Mouse (Mus musculus) erythroblast, adult 5-6 weeks (primary cell): ENCODE measurements around the gene Nudt16l1. TPM values are rescaled to one million over a fixed set of nuclear protein-coding genes. Genes with fewer than 3 reads are reported as not detected.

Experiments
- ATAC-seq: replicated peaks from 2 replicates; pipeline ENCODE4 v1.8.0; 2016; ENCODE audit warnings: moderate number of reproducible peaks, mild to moderate bottlenecking, moderate TSS enrichment, inconsistent platforms; ENCODE audit not compliant: poor library complexity, low FRiP score, severe bottlenecking
- total RNA-seq, 2 experiments: library from RNA; stranded (forward) in 1 of 2; stranded (reverse) in 1 of 2; fragments of 150-400 nt in 1 of 2; fragments of 200-764, 138-1000 nt in 1 of 2; gene quantifications; 2 replicates each; pipeline versions ENCODE4 v1.2.3 to v1.2.4; 2015 to 2017; ENCODE audit warnings: low replicate concordance in 2 of 2

Gene Nudt16l1
- total RNA-seq, 2 experiments from 2014 or later: 0.51 to 6.9 TPM

DNA sequence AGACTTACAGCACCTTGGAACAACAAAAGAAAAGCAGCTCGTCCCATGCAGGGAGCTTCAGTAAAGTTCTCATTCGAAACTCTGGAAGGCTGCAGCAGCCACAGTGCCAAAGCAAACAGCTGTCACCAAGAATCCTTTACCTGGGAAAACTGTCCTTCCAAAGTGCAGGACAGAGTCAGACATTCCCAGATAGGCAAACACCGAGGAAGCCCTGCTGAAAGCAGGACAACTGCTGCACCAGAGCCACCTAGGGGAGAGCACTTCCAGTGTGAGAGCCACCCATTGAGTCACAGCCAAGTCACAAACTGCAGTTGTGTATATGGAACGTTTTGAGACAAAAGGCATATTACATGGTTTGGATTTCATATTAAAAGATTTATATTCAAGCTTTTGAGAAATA, 6.9 kb downstream of the Nudt16l1 start:
- no peak for ATAC-seq

DNA sequence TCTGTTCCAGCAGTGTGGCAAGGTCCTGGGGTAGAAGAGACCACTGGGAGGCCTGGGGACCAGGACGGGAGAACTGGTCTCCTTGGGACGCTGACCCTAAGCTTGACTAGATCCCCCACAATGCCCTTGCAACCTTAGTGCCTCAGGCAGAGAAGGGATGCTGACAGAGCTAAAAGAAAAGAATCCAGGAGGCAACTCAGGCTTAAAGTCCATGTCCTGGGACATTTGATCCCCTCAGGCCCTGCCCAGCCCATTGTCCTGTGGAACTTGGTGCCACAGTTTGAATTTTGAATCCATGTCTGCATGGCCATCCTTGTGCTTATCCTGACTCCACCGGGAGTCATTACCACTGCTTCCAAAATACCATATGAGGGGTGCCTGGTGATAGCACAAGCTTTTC, 7.6 kb downstream of the Nudt16l1 start:
- ATAC-seq: no peak

DNA sequence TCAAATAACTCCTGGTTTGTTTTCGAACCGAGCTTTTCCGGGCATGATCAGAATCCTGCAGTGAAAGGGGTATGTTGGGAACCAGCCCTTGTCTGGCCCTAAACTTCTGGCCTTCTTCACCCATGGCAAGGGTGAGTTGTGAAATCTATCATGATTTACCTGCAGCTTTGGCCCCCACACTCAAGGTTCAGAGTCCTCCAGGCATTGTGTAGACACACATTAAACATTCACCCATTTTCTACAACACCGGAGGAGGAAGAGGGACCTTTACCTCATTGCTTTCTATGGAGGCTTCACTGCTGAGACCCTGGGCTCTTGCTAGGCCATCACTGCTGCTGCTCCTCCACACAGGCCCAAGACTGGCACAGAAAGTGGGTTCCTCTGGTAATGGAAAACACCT, 8.8 kb downstream of the Nudt16l1 start:
- no peak for ATAC-seq

DNA sequence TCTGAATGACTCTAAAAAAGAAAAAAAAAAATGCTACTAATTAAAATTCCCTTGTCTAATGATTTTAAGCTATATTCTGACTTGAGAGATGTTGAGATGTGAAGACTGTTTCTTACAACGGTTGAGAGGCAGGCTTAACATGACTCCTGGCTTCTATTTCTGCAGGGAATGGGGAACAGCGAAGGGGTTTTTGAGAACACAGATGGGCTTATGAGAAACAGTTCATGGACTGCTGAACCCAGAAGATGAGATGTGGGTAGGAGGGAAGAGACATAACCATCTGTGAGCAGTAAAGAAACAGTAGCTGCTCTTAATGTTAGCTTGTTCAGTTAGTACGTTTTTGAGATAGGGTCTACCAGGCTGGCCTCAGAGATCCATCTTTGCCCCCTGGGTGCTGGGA, 18.0 kb downstream of the Nudt16l1 start:
- ATAC-seq: no peak

DNA sequence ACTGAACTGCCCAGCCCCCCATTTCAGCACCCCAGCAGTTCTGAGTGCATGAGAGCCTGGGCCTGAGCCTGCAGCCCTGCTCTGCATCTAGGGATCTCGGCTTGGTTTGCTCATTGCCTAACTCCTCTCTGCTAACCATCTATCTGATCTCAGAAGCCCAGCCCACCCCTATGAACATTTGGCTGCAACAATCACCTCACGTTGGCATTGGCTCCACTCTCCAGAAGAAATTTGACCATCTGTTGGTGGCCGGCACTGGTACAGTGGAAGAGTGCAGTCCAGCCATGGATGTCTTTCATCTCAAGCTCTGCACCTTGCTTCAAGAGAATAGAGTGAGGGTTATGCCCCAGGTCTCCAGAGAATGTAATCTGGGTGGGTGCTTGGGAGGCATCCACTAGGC, 18.9 kb downstream of the Nudt16l1 start:
- ATAC-seq: no peak

DNA sequence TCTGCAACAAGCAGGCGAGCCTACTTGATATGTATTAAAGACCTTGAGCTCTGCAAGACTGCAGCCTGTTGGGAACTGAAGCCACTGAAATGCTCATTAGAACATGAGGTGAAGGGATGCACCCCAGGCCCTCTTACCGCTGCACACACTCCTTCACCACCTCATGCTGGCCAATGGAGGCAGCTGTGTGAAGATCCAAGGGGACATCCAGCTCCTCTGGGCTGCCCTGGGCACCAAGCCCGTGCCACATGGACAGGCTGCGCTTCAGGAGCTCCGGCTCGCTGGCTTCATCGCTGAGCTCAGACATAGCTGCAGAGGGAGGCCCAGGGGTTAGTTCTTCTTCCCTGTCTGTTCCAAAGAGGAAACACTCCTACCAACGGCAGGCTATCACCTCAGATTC, 21.7 kb downstream of the Nudt16l1 start:
- ATAC-seq: no peak

DNA sequence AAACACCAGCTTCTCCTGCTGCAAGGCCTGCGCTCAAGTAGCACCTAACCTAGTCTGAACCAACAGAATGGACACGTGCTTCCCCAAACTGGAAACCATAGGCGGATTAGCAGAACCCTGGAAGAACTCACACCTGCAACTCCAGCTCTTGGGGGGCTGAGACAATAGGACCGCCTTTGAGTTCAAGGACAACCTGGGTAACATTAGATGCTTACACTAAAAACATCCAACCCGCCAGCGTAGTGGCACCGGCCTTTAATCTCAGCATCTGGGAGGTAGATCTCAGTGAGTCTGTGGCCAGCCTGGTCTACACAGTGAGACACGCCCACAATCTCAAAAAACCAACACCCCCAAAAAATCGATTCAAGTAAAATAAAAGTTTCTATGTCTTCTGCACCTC, 24.8 kb downstream of the Nudt16l1 start:
- no peak for ATAC-seq

DNA sequence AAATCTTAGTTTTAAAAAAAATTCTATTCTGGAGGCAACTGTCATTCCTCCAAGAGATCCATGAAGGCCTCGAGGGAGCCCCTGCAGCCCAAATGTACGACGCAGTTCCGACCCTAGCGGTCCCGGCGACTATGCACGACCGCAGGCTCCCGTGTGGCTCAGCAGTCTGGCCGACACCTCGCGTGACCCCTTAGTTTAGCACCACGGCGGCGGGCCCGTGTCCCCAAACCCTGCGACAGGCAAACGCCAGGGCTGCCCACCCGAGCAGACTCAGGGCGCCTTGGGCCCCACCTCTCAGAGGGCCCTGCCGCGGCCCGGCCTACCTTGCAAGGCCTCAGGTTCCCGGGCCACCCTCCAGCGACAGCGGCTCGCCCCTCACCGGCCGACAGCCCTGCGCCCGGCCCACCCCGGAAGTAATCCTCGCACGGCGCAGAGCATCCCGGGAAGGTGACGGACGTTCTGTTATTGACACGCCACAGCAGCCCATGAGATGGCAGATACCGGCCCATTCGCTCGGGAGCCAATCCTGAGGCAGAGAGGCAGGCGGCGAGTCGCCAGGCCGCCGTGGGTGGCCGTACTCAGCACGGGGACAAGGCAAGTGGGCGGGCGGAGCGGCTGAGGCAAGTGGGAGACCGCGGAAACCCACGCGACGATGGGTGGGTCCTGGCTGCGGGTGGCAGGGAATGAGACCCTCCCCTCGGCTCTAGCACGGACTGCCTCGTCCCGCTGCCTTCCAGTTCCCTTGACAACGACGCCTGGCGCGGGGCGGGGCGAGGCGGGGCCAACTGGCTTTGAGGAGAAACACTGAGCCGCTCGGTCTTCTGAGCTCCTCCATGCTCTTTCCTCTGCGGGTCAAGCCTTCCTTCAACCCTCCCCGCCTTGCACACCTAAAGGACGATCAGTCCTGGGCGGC, 25.5 kb downstream of the Nudt16l1 start, which contains the start of gene Anks3:
Gene Anks3, minus strand, starts transcription at position 409 of the 913 bp plus-strand sequence.
- ATAC-seq: peak; percentile 95

DNA sequence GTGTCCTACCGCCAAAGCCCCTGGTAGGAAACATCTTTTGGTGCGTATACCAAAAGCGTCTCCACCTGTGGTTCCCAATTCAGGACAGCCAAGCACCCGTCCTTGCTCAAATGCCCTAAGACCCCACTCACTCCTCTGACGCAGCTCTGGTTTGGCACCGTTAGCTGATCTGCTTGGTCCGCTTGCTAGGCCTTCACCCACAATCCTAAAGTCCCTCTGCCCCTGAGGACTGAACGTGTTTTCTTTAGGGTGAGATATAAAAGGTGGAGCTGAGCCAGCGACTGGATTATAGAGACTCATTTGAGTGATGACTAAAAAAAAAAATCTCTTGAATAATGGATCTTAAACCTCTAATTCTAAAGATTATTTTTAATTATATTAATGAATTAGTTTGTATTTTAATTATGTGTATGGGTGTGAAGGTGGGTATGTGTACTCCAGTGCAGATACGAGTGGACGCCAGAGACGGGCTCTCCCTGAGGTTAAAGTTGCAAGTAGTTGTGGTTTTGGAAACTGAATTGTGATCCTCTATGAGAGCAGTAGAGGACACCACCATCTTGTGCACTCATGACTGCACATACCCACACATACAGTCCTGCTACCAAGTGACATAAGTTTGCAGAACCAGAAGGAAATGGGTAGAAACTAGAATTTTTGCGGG, 26.3 kb downstream of the Nudt16l1 start:
- ATAC-seq: peak; percentile 29

DNA sequence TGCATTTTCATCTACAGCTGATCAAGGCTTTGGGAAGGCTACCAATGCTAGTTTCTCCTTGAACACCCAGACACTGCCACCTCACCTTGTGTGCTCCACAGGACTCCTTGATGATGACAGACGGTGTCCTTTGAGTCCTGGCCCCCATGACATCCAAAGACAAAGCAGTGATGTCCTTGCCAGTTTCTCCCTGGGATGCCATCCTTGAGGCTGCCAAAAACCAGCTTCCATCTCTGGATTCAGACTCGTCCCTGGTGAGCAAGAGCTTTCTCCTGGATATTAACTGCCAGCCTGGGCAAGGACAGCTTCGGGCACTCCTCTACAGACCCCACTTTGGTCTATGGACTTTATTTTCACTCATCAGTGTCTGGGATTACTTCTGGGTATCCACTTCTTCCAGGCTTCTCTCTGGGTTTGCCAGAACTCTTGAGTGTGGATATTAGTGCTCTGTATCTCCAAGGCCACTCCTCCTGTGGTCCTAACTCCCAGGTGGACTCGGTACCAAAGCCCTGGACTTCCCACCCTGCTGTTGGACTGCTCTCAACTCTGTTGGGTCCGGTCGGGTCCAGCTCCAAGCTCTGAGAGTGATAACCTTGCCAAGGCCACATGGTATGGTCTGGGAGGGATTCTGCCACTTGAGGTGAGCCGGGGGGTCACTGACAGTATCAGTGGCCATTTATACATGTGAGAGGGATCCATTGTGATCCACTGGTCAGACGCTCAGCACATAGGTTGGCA, 27.0 kb downstream of the Nudt16l1 start:
- no peak for ATAC-seq

DNA sequence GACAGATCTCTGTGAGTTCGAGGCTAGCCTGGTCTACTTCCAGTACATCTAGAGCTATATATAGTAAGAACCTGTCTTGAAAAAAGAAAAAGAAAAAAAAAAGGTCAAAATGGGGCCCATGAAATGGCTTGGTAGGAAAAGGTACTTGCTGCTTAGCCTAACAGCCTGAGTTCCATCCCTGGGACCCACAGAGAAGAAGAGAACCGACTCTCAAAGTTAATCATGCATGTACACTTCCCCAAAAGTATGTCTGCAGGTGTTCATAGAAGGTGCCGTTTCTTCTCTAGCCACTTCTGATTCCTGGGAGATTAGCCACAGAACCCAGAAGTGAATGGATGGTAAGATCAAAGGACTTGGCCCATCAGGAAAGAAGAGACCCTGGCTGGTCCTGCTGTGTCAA, 29.9 kb downstream of the Nudt16l1 start:
- ATAC-seq: no peak

DNA sequence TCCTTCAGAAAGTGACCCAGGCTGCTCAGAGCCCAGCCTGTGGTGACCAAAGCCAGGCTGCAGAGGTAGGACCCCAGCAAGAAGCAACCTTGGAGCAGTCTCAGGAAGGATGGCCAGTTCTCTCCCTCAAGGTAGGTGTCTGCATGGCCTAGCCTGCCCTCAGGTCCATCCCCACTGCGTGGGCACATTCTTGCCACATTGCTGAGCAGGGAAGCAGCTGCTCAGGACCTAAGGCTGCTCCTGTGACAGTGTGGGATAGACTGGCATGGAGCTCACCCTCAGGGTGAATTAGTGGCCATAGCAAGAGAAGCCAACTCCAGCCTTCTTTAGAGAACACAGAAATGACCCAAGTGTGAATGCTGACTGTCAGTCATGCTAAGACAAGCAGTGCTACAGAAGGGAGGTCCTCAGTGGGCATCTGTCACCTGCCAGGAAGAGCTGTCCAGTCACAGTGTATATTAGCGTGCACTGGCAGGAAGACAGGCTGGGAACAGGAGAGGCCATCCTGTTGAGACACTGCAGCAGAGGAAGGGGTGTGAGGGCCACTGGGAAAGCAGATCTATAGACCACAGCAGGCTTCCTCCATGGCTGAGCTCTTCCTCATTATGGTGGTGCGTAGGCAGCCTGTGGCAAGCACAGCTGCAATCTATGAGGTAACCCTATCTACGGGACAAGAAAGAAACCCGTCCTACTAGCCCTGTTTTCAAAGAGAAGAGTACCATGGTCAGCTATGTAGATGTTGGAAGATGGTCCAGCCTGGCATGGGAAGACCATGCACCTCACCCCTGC, 30.7 kb downstream of the Nudt16l1 start:
- ATAC-seq: no peak

DNA sequence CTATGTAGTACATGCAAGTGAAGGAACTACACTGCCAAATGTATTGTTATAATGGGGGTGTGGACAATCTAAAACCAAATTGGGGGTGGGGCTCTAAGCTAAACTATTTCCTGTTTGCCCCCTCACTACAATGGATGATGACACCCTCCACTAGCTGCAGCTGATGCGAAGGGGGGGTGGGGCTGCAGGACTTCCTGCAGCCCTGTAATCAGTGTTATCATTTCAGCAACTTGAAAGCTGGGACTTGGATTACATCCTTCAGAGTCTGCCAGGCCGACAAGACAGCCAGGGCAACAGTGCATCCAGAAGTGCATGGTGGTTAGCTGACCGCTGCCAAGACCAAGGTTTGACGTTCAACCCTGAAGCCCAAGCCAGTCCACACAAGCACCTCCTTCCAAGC, 33.1 kb downstream of the Nudt16l1 start:
- no peak for ATAC-seq

DNA sequence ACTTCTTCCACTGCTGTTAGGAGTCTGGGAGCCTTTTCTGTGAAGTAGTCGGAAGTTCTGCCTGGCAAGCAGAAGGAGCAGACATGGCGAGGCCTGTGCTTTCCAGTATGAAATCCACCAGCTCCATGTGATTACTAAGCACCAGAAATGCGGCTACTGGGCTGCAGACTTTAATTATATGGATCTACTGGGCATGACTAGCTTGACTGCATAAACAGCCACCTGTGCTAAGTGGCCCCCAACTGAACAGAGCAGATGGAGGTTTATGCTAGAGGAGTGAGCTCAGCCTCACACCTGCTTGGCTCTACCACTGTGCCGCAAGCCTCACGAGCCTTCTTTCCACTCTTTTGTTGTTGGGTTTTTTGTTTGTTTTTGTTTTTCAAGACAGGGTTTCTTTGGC, 36.0 kb downstream of the Nudt16l1 start:
- ATAC-seq: no peak

DNA sequence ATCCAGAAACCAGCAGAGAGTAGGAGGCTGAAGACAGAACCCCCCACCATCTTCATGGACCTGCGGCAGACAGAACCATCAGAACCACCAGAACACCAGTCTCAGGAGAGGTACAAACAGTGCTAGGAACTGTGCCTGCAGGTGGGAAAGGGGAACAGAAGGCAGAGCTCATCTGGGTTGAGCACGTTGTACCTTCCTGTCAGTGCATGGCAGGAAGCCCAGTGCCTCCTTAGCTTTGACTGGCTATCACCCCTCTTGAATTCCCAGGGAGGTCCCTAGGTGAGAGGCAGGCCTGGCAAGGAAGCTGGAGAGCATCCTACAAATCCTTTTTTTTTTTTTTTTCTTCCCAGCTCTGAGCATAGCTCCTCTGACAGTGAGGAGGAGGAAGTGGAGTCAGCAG, 37.6 kb downstream of the Nudt16l1 start:
- no peak for ATAC-seq

DNA sequence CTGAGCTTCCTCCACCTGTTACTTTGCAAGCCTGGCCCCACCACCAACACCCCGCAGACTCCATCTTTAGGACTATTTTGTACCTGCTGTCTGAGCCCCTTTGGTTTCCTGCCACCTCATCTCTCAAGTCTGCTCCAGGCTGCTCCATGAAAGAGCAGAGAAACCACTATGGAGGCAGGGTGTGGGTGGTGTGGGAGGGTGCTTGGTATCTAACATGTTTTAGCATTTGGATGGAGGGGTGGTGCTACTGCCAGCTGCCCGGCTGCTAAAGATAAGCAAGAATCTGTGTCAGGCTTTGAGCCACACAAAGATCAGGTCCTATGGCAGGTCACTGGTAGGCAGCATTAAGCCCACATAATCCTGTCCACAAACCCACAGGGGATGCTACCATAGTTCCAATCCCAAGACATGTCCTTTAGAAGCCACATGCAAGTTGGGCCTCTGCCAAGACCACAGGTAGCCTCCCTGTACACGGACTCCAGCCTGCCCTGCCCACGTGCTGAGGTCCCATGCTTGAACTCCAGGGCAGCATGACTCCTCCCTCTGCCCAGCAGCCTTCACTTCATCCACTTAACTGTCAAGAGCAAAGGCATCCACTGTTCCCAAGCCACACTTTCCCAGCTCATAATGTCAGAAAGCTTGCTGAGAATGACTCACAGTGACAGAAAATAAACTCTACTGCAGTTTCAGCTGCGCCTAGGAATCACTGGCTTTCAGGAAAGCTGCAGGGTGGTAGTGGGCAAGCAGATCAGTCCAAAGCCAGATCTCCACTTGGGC, 39.9 kb downstream of the Nudt16l1 start:
- no peak for ATAC-seq

DNA sequence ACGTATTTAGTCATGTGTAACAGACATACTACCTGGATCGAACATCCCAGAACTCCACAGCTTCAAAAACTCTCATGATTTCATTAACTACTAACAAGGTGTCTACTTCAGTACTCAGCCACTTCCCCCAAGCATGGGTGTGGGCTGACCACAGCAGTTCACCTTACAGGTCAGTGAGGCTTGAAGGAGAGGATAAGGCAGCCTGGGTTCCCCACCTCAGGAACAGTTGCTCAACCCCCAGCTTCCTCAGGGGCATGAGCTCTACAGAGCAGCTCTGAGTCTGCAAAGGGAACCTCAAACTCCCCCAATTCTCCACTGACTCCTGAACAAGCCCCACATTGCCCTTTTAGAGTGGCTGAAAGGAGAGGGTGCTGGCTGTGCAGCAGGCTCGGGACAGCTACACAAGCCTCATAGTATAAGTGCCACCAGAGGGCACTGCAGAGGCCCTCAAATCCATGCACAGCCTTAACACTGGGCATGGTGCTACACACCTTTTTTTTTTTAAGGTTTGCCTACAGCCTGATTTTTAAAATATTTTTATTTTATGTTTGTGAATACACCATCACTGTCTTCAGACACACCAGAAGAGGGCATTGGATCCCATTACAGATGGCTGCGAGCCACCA, 41.3 kb downstream of the Nudt16l1 start:
- no peak for ATAC-seq

DNA sequence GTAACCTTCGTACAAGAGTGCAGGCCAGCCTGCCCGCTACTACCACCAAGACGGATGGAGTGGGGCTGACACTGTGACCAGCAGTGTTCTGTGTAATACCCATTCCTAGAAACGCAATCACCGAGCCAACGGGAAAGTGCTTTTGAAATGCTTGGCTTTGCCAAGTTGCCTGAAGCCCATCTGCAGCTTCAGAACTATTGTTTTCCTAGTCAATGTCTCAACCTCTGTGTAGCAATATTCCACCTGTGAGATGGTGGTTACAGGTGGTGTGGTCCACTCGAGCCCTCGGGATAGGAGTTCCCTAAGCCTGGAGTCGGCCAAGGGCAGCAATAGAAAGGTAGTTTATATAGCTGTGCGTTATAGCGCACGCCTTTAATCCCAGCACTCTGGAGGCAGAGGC, 46.2 kb downstream of the Nudt16l1 start:
- no peak for ATAC-seq
